Mouse (Mus musculus) cerebellum, adult 2 months (tissue): ENCODE data around the gene Zranb3. TPM values are rescaled to one million over a fixed set of nuclear protein-coding genes. Genes with fewer than 3 reads are reported as not detected.

Experiments
- DNase-seq, 2 experiments: peaks; one replicate each; pipeline ENCODE4 v3.0.0; 2021
- H3K27ac ChIP-seq: fragments of 200-500 bp; 2 replicates; pipeline ENCODE4 v1.5.1; 2012; ENCODE audit warnings: low read length, control low read depth, inconsistent platforms; ENCODE audit not compliant: insufficient read depth
- H3K27me3 ChIP-seq: fragments of 200-500 bp; 2 replicates; pipeline ENCODE4 v1.6.1; 2012; ENCODE audit warnings: inconsistent platforms, mild to moderate bottlenecking, low read length, moderate library complexity; ENCODE audit not compliant: control insufficient read depth, insufficient read depth
- H3K4me1 ChIP-seq: fragments of 200-500 bp; 2 replicates; pipeline ENCODE4 v1.6.1; 2011; ENCODE audit warnings: low read length; ENCODE audit not compliant: control insufficient read depth, insufficient read depth
- H3K4me3 ChIP-seq: fragments of 200-500 bp; replicated peaks from 2 replicates; pipeline ENCODE3; 2011; ENCODE audit warnings: mild to moderate bottlenecking, low read depth, low read length, control low read depth; ENCODE audit not compliant: insufficient read depth
- CTCF ChIP-seq: fragments of 200-500 bp; IDR thresholded peaks from 2 replicates; pipeline ENCODE4 v1.5.1; 2011; ENCODE audit warnings: low read depth, mild to moderate bottlenecking, control low read depth, low read length, moderate library complexity, borderline replicate concordance; ENCODE audit not compliant: insufficient read depth
- POLR2A ChIP-seq: fragments of 200-500 bp; IDR thresholded peaks from 2 replicates; pipeline ENCODE4 v1.6.1; 2011; ENCODE audit warnings: low read length, control low read depth, borderline replicate concordance; ENCODE audit not compliant: insufficient read depth
- WGBS: fragments of 180-500 bp; shearing (Covaris S2); methylation state at CpG from one replicate; pipeline ENCODE4 v1.1.7; 2018; 5-methylcytosine and 5-hydroxymethylcytosine counted together
- polyA plus RNA-seq: library from polyadenylated mRNA; depleted of rRNA; stranded (reverse); fragments of >200 nt; gene quantifications from 2 replicates; pipeline ENCODE4 v1.2.3, GENCODE M21; 2012

Zranb3 gene
- polyA plus RNA-seq, 1 experiment = 3.2 TPM

- no peak overlapping the region for H3K27ac ChIP-seq
- no peak for DNase-seq
Measured at GRCm38 (mm10) chr1:127993892-127994291, 109.0 kb downstream of the Zranb3 start.

GRCm38 (mm10) chr1:127989876-127990731 is 112.7 kb downstream of the Zranb3 start:
- Histone ChIP-seq H3K27me3 (no peaks in the 10 kb centered on the region), H3K4me3 (peak overlapping the region; percentile 14), H3K27ac (0 out of 2 replicates have a peak overlapping the region, but pooled peaks have one; percentile 11), H3K4me1 (no peaks in the 10 kb centered on the region; the same call in 1 of the 2 replicates)
- WGBS = 7% methylated on average over 9 of the region's 9 CpGs
- TF ChIP-seq POLR2A (peak; percentile 7; the same call in 1 of the 2 replicates), CTCF (no peak)
- peak; percentile 63 to 67 for DNase-seq

More at GRCm38 (mm10) chr1:127993892-127994291, 109.0 kb downstream of the Zranb3 start:
- H3K4me1 ChIP-seq = no peaks in the 10 kb centered on the region; the same call in 1 of the 2 replicates
- H3K27me3 ChIP-seq = no peaks in the 10 kb centered on the region
- no peak overlapping the region for H3K4me3 ChIP-seq
- TF ChIP-seq POLR2A = no peak
- TF ChIP-seq CTCF = no peak
- WGBS = 87% methylated on average over 4 of the region's 4 CpGs

- TF ChIP-seq POLR2A (no peak), CTCF (no peak)
- Histone ChIP-seq H3K4me3 (no peak overlapping the region), H3K27ac (no peak overlapping the region), H3K27me3 (no peaks in the 10 kb centered on the region), H3K4me1 (no peaks in the 10 kb centered on the region; the same call in 1 of the 2 replicates)
- DNase-seq = no peak
- 63% methylated on average over 4 of the region's 4 CpGs for WGBS
Measured at GRCm38 (mm10) chr1:127989387-127989786, 113.5 kb downstream of the Zranb3 start.

DNA sequence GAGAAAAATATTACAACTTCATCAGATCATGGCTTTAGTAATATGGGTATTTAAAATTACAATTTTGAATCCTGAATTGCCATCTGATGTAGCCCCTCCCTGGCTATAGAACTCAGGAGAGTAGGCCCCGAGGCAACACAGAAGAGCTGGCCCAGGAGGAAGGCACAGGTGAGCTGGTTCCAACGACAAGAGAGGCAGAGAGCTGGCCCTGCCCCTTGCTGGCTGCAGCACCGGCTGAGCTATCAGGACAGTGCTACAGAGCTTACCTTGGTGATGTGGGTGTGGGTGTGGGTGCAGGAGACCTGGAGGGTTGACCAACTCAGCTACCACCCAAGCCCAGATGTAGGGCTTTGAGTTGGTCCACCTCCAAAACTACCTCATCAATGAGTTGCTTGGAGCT is 114.6 kb downstream of the Zranb3 start:
- WGBS = 79% methylated on average over 3 of the region's 3 CpGs
- no peak for DNase-seq
- Histone ChIP-seq H3K27ac (no peak overlapping the region), H3K27me3 (no peaks in the 10 kb centered on the region), H3K4me1 (no peaks in the 10 kb centered on the region; the same call in 1 of the 2 replicates), H3K4me3 (no peak overlapping the region)
- TF ChIP-seq POLR2A = no peak
- TF ChIP-seq CTCF = no peak

- no peaks in the 10 kb centered on the region for H3K27me3 ChIP-seq
- no peak overlapping the region for H3K27ac ChIP-seq
- no peaks in the 10 kb centered on the region; the same call in 1 of the 2 replicates for H3K4me1 ChIP-seq
- TF ChIP-seq CTCF (no peak), POLR2A (no peak)
- H3K4me3 ChIP-seq = no peak overlapping the region
- DNase-seq = no peak
- 32% methylated on average over 3 of the region's 3 CpGs for WGBS
Measured at GRCm38 (mm10) chr1:127985391-127985790, 117.5 kb downstream of the Zranb3 start.

DNA sequence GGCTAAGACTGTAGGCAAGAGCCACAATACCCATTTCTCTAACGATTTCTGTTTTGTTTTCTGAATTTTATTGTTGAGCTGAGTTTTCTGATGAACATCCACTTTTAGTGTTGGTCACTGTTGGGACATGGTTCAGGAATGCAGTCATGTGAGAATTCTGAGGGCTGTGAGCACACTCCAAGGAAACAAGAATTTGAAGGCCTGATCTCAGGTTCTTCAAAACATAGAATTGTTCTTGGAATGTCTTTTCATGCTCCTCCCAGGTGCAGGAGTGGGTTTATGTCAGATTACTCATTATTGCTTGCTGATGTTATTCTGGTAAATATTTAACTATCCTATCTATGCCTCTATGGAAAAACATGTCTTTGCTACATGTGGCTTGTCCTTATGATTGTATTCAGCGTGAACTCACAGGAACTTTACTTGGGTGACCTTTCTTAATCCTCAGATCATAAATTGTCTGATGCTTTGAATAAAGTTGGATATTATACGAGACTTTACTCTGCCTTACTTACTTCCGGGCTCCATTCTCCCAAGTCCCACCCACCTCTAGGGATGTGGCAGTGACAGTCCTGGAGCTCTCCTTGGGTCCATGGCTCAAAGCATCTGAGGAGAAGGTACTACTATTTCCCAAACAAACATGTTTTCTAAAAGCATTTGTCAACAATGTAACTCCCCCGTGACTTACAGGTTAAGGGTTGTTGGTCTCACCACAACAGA is 119.4 kb downstream of the Zranb3 start:
- 95% methylated on average over 5 of the region's 5 CpGs for WGBS
- no peak overlapping the region for H3K27ac ChIP-seq
- no peak for DNase-seq
- no peak overlapping the region for H3K4me3 ChIP-seq
- no peak for TF ChIP-seq POLR2A
- no peak for TF ChIP-seq CTCF
- H3K27me3 ChIP-seq = no peaks in the 10 kb centered on the region
- no peaks in the 10 kb centered on the region for H3K4me1 ChIP-seq

- no peak for DNase-seq
- WGBS = 90% methylated on average over 3 of the region's 3 CpGs
- no peak for TF ChIP-seq POLR2A
- no peak for TF ChIP-seq CTCF
- Histone ChIP-seq H3K4me1 (no peaks in the 10 kb centered on the region), H3K27ac (no peak overlapping the region), H3K27me3 (no peaks in the 10 kb centered on the region), H3K4me3 (no peak overlapping the region)
Measured at GRCm38 (mm10) chr1:127982268-127982667, 120.6 kb downstream of the Zranb3 start.
